Mouse (Mus musculus): ENCODE measurements at regions not wholly inside any gene's neighbourhood (a gene's known extent, or its start where the extent isn't known, plus 50 kb on each side); places are given as distances from the start of the nearest gene placed in this dataset.
A peak's percentile ranks its signal among the peaks of the same experiment; 100 is the strongest.

DNA sequence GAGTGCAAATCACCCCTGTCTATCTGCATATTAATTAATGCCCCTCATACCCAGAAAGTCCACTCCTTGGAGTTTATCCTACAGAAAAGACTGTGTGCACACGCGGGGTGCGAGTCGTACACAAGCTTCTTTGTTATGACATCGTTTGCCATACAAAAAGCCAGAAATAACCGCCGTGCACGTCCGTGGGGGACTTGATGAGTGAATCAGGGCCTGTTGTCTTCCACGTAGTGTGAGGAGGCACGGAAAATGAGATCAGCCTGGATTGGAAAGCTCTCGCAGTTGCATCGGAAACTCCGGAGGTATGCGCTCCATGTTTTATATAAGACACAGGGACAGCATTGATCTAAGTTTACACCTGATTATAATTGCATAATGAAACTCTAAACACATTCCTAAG, 120.3 kb downstream of the Etnk1 start:
- no peak for DNase-seq (ENCODE audit: low read depth)

- no peak for DNase-seq (ENCODE audit: low read depth)
Observed at GRCm38 (mm10) chr6:143288491-143289130, 121.6 kb downstream of the Etnk1 start.

GRCm38 (mm10) chr6:143293648-143294047, 126.6 kb downstream of the Etnk1 start:
- no peak for DNase-seq (ENCODE audit: low read depth)

DNA sequence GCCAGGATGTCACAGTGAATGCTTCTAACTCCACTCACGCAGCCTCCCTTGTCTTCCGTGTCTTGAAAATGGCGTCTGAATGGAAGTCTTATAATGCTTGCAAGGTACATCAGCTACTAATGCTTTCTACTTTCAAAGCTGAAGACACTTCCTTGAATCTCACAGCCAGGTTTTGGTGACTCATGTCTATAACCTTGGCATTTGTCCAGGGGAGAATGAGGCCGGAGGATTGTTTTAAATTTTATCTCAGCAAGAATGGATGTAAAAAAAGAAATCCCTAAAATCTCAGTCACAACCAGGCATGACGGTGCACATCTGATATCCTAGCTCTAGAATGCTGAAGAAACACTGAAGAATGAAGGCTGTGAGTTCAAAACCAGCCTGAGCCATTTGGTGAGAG, 131.4 kb downstream of the Etnk1 start:
- DNase-seq (ENCODE audit: low read depth): no peak

GRCm38 (mm10) chr6:143301414-143301813, 134.4 kb downstream of the Etnk1 start:
- DNase-seq (ENCODE audit: low read depth): no peak

DNA sequence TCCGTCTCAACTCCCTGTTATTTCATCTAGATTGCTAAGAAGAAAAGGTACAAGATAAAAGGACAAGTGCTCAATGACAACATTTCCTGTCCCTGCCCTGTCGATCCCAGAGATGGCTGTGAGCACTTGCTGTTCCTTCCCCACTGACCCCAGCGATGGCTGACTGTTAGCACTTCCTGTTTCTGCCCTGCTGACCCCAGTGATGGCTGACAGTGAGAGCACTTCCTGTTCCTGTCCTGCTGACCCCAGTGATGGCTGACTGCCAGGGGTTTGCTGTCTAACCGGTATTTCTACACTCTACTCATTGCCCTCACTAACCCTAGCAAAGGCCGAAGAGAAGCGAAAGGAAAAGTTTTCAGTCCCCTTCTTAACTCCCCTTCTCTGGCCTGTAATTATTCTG, 140.3 kb downstream of the Etnk1 start:
- DNase-seq (ENCODE audit: low read depth): no peak

- no peak for DNase-seq (ENCODE audit: low read depth)
Observed at GRCm38 (mm10) chr6:143315859-143316258, 148.8 kb downstream of the Etnk1 start.

- peak; percentile 23 for DNase-seq (ENCODE audit: low read depth)
Observed at GRCm38 (mm10) chr6:143320426-143320825, 153.4 kb downstream of the Etnk1 start.

DNA sequence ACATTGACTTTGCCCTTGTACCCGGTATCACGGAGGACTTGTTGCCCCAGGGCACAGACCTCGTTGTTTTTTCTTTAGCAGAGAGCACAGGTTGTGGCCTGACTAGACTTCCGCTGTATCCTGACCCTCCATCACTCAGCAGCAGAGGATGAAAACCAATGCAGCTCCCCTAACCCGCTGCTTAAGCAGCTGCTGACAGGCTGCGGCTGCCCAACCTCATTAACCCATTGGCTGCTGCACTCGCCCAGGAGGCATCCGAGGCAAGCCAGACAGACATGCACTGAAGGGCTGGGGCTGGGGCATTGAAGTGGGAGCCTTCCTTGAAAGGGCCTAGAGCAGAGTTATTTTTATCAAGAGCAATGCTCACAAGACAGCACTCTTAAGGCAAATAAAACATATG, 157.6 kb downstream of the Etnk1 start:
- no peak for DNase-seq (ENCODE audit: low read depth)

- DNase-seq (ENCODE audit: low read depth): no peak
Observed at GRCm38 (mm10) chr6:143326956-143327722, 160.1 kb downstream of the Etnk1 start.

DNA sequence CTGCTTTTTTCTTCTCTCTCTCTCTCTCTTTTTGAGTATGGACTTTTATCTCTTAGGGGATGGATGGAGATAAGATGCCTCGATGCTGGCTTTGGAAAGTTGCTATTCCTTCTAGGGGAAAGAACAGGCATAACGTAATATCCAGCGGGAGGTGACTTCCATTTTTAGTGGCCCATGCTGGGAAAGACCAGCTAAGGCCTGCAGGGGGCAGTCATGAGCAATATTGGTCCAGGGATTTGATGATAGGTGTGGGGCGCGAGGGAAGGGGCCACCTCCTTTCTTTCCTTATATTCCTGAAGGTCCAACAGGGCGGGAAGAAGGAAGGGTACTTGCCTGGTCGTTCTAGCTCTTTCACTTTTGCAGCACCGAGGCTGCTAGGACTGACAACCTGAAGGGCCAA, 160.8 kb downstream of the Etnk1 start:
- no peak for DNase-seq (ENCODE audit: low read depth)

DNA sequence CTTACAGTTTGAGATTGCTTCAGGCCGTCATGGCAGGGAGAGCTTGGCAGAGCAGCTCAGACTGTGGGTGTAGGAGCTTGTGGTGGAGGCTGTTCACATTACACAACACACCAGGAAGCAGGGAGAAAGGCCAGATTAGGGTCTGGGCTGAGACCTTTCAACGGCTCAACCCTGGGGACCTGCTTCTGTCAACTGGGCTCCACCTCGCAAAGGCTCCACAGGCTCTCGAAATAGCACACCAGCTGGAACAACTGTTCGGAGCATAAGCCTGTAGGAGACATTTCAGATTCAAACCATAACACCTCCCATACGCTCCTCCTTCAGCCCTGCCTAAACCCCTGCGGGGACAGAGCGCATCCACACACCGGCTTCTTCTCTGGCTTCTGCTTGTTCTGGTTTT, 161.2 kb downstream of the Etnk1 start:
- no peak for DNase-seq (ENCODE audit: low read depth)

- no peak for DNase-seq (ENCODE audit: low read depth)
Observed at GRCm38 (mm10) chr6:143329096-143329495, 162.1 kb downstream of the Etnk1 start.

DNA sequence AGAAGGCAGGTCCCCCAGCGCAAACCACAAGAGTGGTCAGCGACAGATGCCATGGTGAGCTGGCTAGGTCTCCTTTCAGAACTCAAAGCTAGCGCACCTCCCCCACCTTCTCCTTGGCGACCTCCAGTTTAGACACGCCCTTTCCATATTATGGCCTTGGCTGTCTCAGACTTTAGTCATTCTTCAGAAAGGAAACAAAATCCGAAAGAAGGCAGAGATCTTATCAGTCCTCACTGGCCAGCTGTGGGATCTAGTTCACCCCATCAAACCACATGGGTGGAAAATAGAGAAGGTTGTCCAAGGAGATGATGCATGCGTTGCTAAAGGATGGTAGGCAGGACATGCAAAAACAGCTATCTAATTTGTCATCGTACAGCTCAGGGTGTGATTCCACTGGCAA, 166.5 kb downstream of the Etnk1 start:
- no peak for DNase-seq (ENCODE audit: low read depth)

GRCm38 (mm10) chr6:143336574-143336973, 169.6 kb downstream of the Etnk1 start:
- no peak for DNase-seq (ENCODE audit: low read depth)

GRCm38 (mm10) chr6:143349000-143349399, 182.0 kb downstream of the Etnk1 start:
- DNase-seq (ENCODE audit: low read depth): no peak

GRCm38 (mm10) chr6:143359320-143360032, 192.5 kb downstream of the Etnk1 start:
- DNase-seq (ENCODE audit: low read depth): no peak

GRCm38 (mm10) chr6:143361149-143361725, 194.2 kb downstream of the Etnk1 start:
- no peak for DNase-seq (ENCODE audit: low read depth)

GRCm38 (mm10) chr6:143361963-143362362, 194.9 kb downstream of the Etnk1 start:
- no peak for DNase-seq (ENCODE audit: low read depth)

GRCm38 (mm10) chr6:143365840-143366239, 198.8 kb downstream of the Etnk1 start:
- DNase-seq (ENCODE audit: low read depth): peak; percentile 38

DNA sequence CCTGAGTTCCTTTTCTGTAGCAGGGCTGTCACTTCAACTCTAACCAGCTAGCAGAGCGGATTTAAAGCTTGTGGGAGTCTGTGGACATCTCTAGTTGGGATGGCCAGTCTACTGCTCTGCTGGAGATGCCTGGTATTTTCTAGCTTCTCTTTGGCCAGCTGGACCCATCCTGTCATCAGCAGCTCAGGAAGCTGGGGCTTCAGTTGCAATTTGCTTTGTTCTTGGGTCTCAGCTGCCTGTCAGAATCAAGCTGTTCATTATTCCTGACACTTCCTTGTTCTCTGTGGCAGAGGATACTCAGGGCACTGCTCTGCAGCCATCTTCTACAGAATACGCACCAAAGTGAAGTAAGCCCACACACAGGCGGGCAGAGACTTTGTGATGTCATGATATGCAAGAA, 200.8 kb downstream of the Etnk1 start:
- no peak for DNase-seq (ENCODE audit: low read depth)

DNA sequence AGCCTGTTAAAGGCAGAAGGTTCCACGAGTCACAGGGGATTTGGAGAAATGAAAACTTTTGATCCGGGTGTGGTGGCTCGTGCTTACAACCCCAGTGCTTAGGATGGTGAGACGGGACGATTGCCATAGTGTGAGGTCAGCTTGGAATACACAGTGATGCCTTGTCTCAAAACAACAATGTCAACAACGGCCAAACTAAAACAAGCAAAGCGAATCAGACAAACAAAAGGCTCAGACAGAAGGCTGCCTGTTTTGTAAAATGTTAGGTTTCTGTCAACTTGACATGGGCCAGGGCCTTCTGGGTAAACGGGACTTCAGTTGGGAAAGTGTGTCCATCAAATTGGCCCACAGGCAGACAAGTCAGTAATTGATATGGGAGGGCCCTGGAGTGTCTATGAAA, 201.6 kb downstream of the Etnk1 start:
- no peak for DNase-seq (ENCODE audit: low read depth)

GRCm38 (mm10) chr6:143372487-143372886, 205.5 kb downstream of the Etnk1 start:
- DNase-seq (ENCODE audit: low read depth): no peak

Measured in fibroblast of lung, adult 2 months (primary cell).